ENCODE assay signal across 11 mouse cellular contexts in the genomic region with DNA sequence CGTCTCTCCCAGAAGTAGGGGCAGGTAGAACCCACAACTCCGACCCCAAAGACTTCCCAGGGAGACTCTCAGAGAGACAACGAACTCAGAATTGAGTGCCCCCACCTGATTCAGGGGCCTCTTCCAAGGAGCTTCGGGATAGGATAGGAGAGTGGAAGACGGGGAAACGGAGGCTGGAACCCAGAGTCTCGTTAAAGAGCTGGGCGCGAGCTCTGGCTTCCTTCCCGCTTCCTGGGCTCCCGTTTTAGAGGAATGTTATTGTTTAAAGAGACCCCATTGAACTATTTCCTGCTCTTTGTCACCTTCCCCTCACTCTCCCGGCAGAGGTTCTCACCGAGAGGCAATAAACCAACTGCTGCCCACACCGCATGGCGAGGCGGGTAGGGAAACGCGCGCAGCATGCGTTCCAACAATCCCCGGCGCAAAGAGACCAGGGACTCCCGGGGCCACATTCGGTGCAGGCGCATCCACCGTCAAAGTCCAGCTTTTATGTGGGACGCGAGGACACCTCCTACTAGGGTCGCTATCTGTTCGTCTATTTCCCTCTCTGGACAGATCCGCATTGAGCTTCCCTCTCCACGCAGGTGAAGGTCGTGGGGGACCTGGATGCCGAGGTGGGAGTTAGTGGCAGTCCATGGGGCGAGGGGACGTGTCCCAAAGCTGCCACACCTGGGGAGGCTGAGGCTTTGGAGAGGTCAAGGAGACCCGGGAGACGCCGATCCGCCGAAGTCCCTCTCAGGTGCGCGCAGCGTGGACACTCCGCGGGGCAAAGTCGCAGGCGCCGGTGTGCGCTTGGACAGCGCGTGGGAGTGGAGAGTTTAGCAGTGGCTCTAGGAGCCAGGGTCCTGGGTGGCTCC. TPM values are rescaled to one million over a fixed set of nuclear protein-coding genes. Genes with fewer than 3 reads are reported as not detected.
A peak's percentile ranks its signal among the peaks of the same experiment; 100 is the strongest.
DNase-seq lines count a peak whose midpoint lies in the region; ATAC-seq lines count a peak whose summit lies in the region.
"Had no signal": no experiment of that assay in that cellular context is flagged by ENCODE, and none has a peak within 500 bp of the region (broad histone marks: within the 10 kb centered on the region; RNA-seq: fewer than 3 reads in every experiment).

No protein-coding gene starts in this region.

- peaks cover 100% of the 10 kb centered on the region for H3K27me3 ChIP-seq in kidney, embryonic 14.5 days (ENCODE audit: control insufficient read depth, insufficient read depth, low read length)
- H3K27me3 ChIP-seq in embryonic facial prominence, embryonic 12.5 days, result peaks cover 99% of the 10 kb centered on the region
- H3K27me3 ChIP-seq in hindbrain, embryonic 15.5 days, result peaks cover 100% of the 10 kb centered on the region

- peaks cover 14% of the 10 kb centered on the region for H3K4me1 ChIP-seq in kidney, embryonic 14.5 days (ENCODE audit: control insufficient read depth, insufficient read depth, low read length)
- peaks cover 17% of the 10 kb centered on the region; the same call in 1 of the 2 replicates for H3K4me1 ChIP-seq in embryonic facial prominence, embryonic 12.5 days
- H3K4me1 ChIP-seq in hindbrain, embryonic 15.5 days (replicated peaks), result peaks cover 29% of the 10 kb centered on the region

- WGBS in kidney, embryonic 14.5 days, result under 1% methylated on average over 52 of the region's 52 CpGs
- under 1% methylated on average over 52 of the region's 52 CpGs for WGBS in embryonic facial prominence, embryonic 12.5 days
- under 1% methylated on average over 52 of the region's 52 CpGs for WGBS in hindbrain, embryonic 15.5 days

- H3K9ac ChIP-seq in kidney, embryonic 14.5 days (ENCODE audit: low read depth, low read length), result no peak overlapping the region
- H3K9ac ChIP-seq in embryonic facial prominence, embryonic 12.5 days, result no peak overlapping the region
- H3K9ac ChIP-seq in hindbrain, embryonic 15.5 days, result no peak overlapping the region

- H3K4me2 ChIP-seq in kidney, embryonic 14.5 days (replicated peaks; ENCODE audit: low read depth, low read length), result peak overlapping the region; percentile 50
- peak overlapping the region; percentile 43 for H3K4me2 ChIP-seq in embryonic facial prominence, embryonic 12.5 days (replicated peaks)
- H3K4me2 ChIP-seq in hindbrain, embryonic 15.5 days, result peak overlapping the region; percentile 50

- DNase-seq in kidney, postnatal 25 days, result no peak
- DNase-seq in neural tube, embryonic 10.5 days (ENCODE audit: extremely low spot score, low spot score), result peak; percentile 60
- no peak for DNase-seq in right cerebral cortex, postnatal 25 days
- no peak for DNase-seq in frontal cortex, postnatal 36 days (ENCODE audit: low spot score in 2 of 2)
- no peak for DNase-seq in cerebellum, adult 11 months
- DNase-seq: kidney, postnatal 10 days had no signal

- no peaks in the 10 kb centered on the region for H3K9me3 ChIP-seq in kidney, embryonic 14.5 days (ENCODE audit: control insufficient read depth, low read length)
- no peaks in the 10 kb centered on the region for H3K9me3 ChIP-seq in embryonic facial prominence, embryonic 12.5 days
- no peaks in the 10 kb centered on the region for H3K9me3 ChIP-seq in hindbrain, embryonic 15.5 days
- H3K9me3 ChIP-seq: G1E had no signal

- H3K36me3 ChIP-seq in kidney, embryonic 14.5 days (ENCODE audit: control insufficient read depth, insufficient read depth, low read length), result no peaks in the 10 kb centered on the region
- H3K36me3 ChIP-seq in embryonic facial prominence, embryonic 12.5 days, result no peaks in the 10 kb centered on the region
- no peaks in the 10 kb centered on the region for H3K36me3 ChIP-seq in hindbrain, embryonic 15.5 days
- H3K36me3 ChIP-seq: G1E had no signal

- no peak overlapping the region for H3K27ac ChIP-seq in kidney, embryonic 14.5 days (ENCODE audit: low read depth, low read length)
- no peak overlapping the region for H3K27ac ChIP-seq in embryonic facial prominence, embryonic 12.5 days
- H3K27ac ChIP-seq in hindbrain, embryonic 15.5 days (replicated peaks), result no peak overlapping the region

- peak overlapping the region; percentile 35 for H3K4me3 ChIP-seq in kidney, embryonic 14.5 days (ENCODE audit: low read length)
- H3K4me3 ChIP-seq in embryonic facial prominence, embryonic 12.5 days, result peak overlapping the region; percentile 24
- H3K4me3 ChIP-seq in hindbrain, embryonic 15.5 days, result peak overlapping the region; percentile 23

- no peak for ATAC-seq in kidney, embryonic 14.5 days (ENCODE audit: low FRiP score, low TSS enrichment)
- ATAC-seq in embryonic facial prominence, embryonic 12.5 days (ENCODE audit: insufficient number of reproducible peaks, insufficient read depth, low FRiP score, low TSS enrichment), result no peak
- ATAC-seq in hindbrain, embryonic 15.5 days (ENCODE audit: low FRiP score, low read depth), result no peak

RNA-seq across cellular contexts. Expression of a gene that starts 0.9 kb away (rescaled TPM):
- polyA plus RNA-seq in kidney, embryonic 14.5 days (2014; fragmentation: Nextera tagmentation; extraction: Ambion mirVana), result 0.31 and 0.33 TPM in 2 replicates
- 0.88 and 0.95 TPM in 2 replicates for polyA plus RNA-seq in embryonic facial prominence, embryonic 12.5 days (2016; fragmentation: Nextera tagmentation; extraction: Ambion mirVana)
- polyA plus RNA-seq in hindbrain, embryonic 15.5 days (2015; fragmentation: Nextera tagmentation; extraction: Ambion mirVana), result 0.12 and 0.47 TPM in 2 replicates
- polyA plus RNA-seq: G1E; small intestine, adult 2 months had no signal
